Mouse (Mus musculus) cerebellum, adult 2 months (tissue): ENCODE measurements around the gene Rnf151. TPM values are rescaled to one million over a fixed set of nuclear protein-coding genes. Genes with fewer than 3 reads are reported as not detected.

Source experiments
- DNase-seq, 2 experiments: peaks; one replicate each; pipeline ENCODE4 v3.0.0; 2021
- H3K27ac ChIP-seq: fragments of 200-500 bp; 2 replicates; pipeline ENCODE4 v1.5.1; 2012; ENCODE audit warnings: low read length, control low read depth, inconsistent platforms; ENCODE audit not compliant: insufficient read depth
- H3K27me3 ChIP-seq: fragments of 200-500 bp; 2 replicates; pipeline ENCODE4 v1.6.1; 2012; ENCODE audit warnings: inconsistent platforms, mild to moderate bottlenecking, low read length, moderate library complexity; ENCODE audit not compliant: control insufficient read depth, insufficient read depth
- H3K4me1 ChIP-seq: fragments of 200-500 bp; 2 replicates; pipeline ENCODE4 v1.6.1; 2011; ENCODE audit warnings: low read length; ENCODE audit not compliant: control insufficient read depth, insufficient read depth
- H3K4me3 ChIP-seq: fragments of 200-500 bp; replicated peaks from 2 replicates; pipeline ENCODE3; 2011; ENCODE audit warnings: mild to moderate bottlenecking, low read depth, low read length, control low read depth; ENCODE audit not compliant: insufficient read depth
- CTCF ChIP-seq: fragments of 200-500 bp; IDR thresholded peaks from 2 replicates; pipeline ENCODE4 v1.5.1; 2011; ENCODE audit warnings: low read depth, mild to moderate bottlenecking, control low read depth, low read length, moderate library complexity, borderline replicate concordance; ENCODE audit not compliant: insufficient read depth
- POLR2A ChIP-seq: fragments of 200-500 bp; IDR thresholded peaks from 2 replicates; pipeline ENCODE4 v1.6.1; 2011; ENCODE audit warnings: low read length, control low read depth, borderline replicate concordance; ENCODE audit not compliant: insufficient read depth
- WGBS: fragments of 180-500 bp; shearing (Covaris S2); methylation state at CpG from one replicate; pipeline ENCODE4 v1.1.7; 2018; 5-methylcytosine and 5-hydroxymethylcytosine counted together
- polyA plus RNA-seq: library from polyadenylated mRNA; depleted of rRNA; stranded (reverse); fragments of >200 nt; gene quantifications from 2 replicates; pipeline ENCODE4 v1.2.3, GENCODE M21; 2012

Gene Rnf151
- polyA plus RNA-seq, 1 experiment = 0.18 TPM

GRCm38 (mm10) chr17:24689251-24690081 lies 28.4 kb downstream of the Rnf151 start, which contains the start of gene Syngr3:
Syngr3 (minus strand) TSS chr17:24689955.
- Histone ChIP-seq H3K27ac (peak within 1 kb of the TSS; percentile 93), H3K4me3 (peak within 1 kb of the TSS; percentile 78), H3K27me3 (no peaks in the 10 kb centered on the region), H3K4me1 (peaks cover 20% of the 10 kb centered on the region)
- under 1% methylated on average over 55 of the region's 55 CpGs for WGBS
- DNase-seq = peak; percentile 62 to 75
- TF ChIP-seq POLR2A (peak; percentile 81), CTCF (no peak)

GRCm38 (mm10) chr17:24687599-24687998 lies 30.3 kb downstream of the Rnf151 start:
- H3K27me3 ChIP-seq = no peaks in the 10 kb centered on the region
- WGBS = 38% methylated on average over 23 of the region's 23 CpGs
- H3K4me3 ChIP-seq = peak overlapping the region; percentile 26
- no peak overlapping the region for H3K27ac ChIP-seq
- DNase-seq = no peak
- TF ChIP-seq CTCF (no peak), POLR2A (no peak)
- peaks cover 20% of the 10 kb centered on the region for H3K4me1 ChIP-seq

GRCm38 (mm10) chr17:24687146-24687595 lies 30.7 kb downstream of the Rnf151 start:
- Histone ChIP-seq H3K4me3 (peak overlapping the region; percentile 26), H3K27me3 (no peaks in the 10 kb centered on the region), H3K4me1 (peaks cover 20% of the 10 kb centered on the region), H3K27ac (no peak overlapping the region)
- no peak for TF ChIP-seq CTCF
- TF ChIP-seq POLR2A = no peak
- no peak for DNase-seq
- WGBS = 16% methylated on average over 25 of the region's 25 CpGs

GRCm38 (mm10) chr17:24686514-24686913 lies 31.3 kb downstream of the Rnf151 start:
- H3K27me3 ChIP-seq = no peaks in the 10 kb centered on the region
- no peak for TF ChIP-seq POLR2A
- TF ChIP-seq CTCF = no peak
- no peak overlapping the region for H3K4me3 ChIP-seq
- 50% methylated on average over 16 of the region's 16 CpGs for WGBS
- H3K4me1 ChIP-seq = peaks cover 20% of the 10 kb centered on the region
- no peak overlapping the region for H3K27ac ChIP-seq
- DNase-seq = no peak

GRCm38 (mm10) chr17:24677500-24678080 lies 40.3 kb downstream of the Rnf151 start:
- H3K27ac ChIP-seq = no peak overlapping the region
- no peak for DNase-seq
- TF ChIP-seq CTCF (no peak), POLR2A (no peak)
- H3K4me1 ChIP-seq = peaks cover 22% of the 10 kb centered on the region
- H3K4me3 ChIP-seq = no peak overlapping the region
- 92% methylated on average over 24 of the region's 24 CpGs for WGBS
- no peaks in the 10 kb centered on the region for H3K27me3 ChIP-seq

- Histone ChIP-seq H3K27me3 (no peaks in the 10 kb centered on the region), H3K27ac (no peak overlapping the region), H3K4me3 (no peak overlapping the region), H3K4me1 (peaks cover 26% of the 10 kb centered on the region)
- 89% methylated on average over 5 of the region's 5 CpGs for WGBS
- DNase-seq = no peak
- TF ChIP-seq POLR2A = no peak
- no peak for TF ChIP-seq CTCF
These were observed 41.0 kb downstream of the Rnf151 start for GRCm38 (mm10) chr17:24676877-24677276.

- Histone ChIP-seq H3K27me3 (no peaks in the 10 kb centered on the region), H3K4me1 (peaks cover 29% of the 10 kb centered on the region), H3K27ac (no peak overlapping the region), H3K4me3 (no peak overlapping the region)
- peak; percentile 58 to 65 for DNase-seq
- TF ChIP-seq CTCF (peak; percentile 64; the same call in 1 of the 2 replicates), POLR2A (no peak)
- WGBS = 45% methylated on average over 2 of the region's 2 CpGs
These were observed 41.7 kb downstream of the Rnf151 start for GRCm38 (mm10) chr17:24676187-24676586.

- H3K27ac ChIP-seq = no peak overlapping the region
- WGBS = 24% methylated on average over 7 of the region's 7 CpGs
- TF ChIP-seq POLR2A = no peak
- no peak for TF ChIP-seq CTCF
- DNase-seq = no peak
- no peaks in the 10 kb centered on the region for H3K27me3 ChIP-seq
- H3K4me1 ChIP-seq = peaks cover 31% of the 10 kb centered on the region
- no peak overlapping the region for H3K4me3 ChIP-seq
These were observed 43.6 kb downstream of the Rnf151 start for GRCm38 (mm10) chr17:24674277-24674676.
